Mouse (Mus musculus) mouse embryonic stem cell (cell line): ENCODE results near the gene Olfr1025-ps1.

Source experiments
- in situ Hi-C, 2 experiments: fragments of 300-500 bp; cut with MboI; formaldehyde crosslinking; loops; 1 replicate in 1 of 2; 3 replicates in 1 of 2; pipeline ENCODE4 v1.14.3; 2019 to 2020; ENCODE audit warnings: low sequenced_read_pairs in 2 of 2, low pct_unique_long_range_greater_than_20kb in 1 of 2, mixed read lengths in 1 of 2; ENCODE audit not compliant: unreplicated experiment in 1 of 2

Olfr1025-ps1 gene

GRCm38 (mm10) chr2:85914893-85915292, at the start of gene Olfr1025-ps1:
Gene Olfr1025-ps1, plus strand, starts transcription at chr2:85915193.
- in situ Hi-C loops, result no loop called here

- in situ Hi-C loops, result no loop called here
Measured at GRCm38 (mm10) chr2:85868294-85868693, 46.7 kb upstream of the Olfr1025-ps1 start, which contains the start of gene Olfr1022. Gene Olfr1022, plus strand, starts transcription at chr2:85868594.

- in situ Hi-C loops, result no loop called here
Measured at GRCm38 (mm10) chr2:85885340-85885739, 29.7 kb upstream of the Olfr1025-ps1 start, which contains the start of gene Olfr1023. Gene Olfr1023, plus strand, starts transcription at chr2:85885640.

GRCm38 (mm10) chr2:85904952-85905351, 10.0 kb upstream of the Olfr1025-ps1 start, which contains the start of gene Olfr1024:
Gene Olfr1024, minus strand, starts transcription at chr2:85905052.
- in situ Hi-C loops, result no loop called here

GRCm38 (mm10) chr2:85913197-85913596, 1.8 kb upstream of the Olfr1025-ps1 start:
- in situ Hi-C loops, result no loop called here

GRCm38 (mm10) chr2:85921258-85921657, 6.3 kb downstream of the Olfr1025-ps1 start, which contains the start of gene Olfr1026:
Gene Olfr1026, plus strand, starts transcription at chr2:85921558.
- in situ Hi-C loops, result no loop called here

GRCm38 (mm10) chr2:85950137-85950536, 35.1 kb downstream of the Olfr1025-ps1 start, which contains the start of gene Olfr1028:
Gene Olfr1028, plus strand, starts transcription at chr2:85950437.
- in situ Hi-C loops, result no loop called here
